Mouse (Mus musculus): ENCODE measurements around the gene Syn3. TPM values are rescaled to one million over a fixed set of nuclear protein-coding genes. Genes with fewer than 3 reads are reported as not detected.

The Syn3 gene
- polyA plus RNA-seq, 1 experiment from 2014 or later: 3.7 TPM

- ATAC-seq (replicated peaks; ENCODE audit: low FRiP score, low TSS enrichment, low read depth): no peak
These were observed 198.9 kb downstream of the Syn3 start for GRCm38 (mm10) chr10:86299795-86300194.

GRCm38 (mm10) chr10:86298326-86298725 is 200.4 kb downstream of the Syn3 start:
- peaks cover 22% of the 10 kb centered on the region for H3K4me1 ChIP-seq (replicated peaks; ENCODE audit: control insufficient read depth, insufficient read depth, low read length)
- no peaks in the 10 kb centered on the region for H3K9me3 ChIP-seq (ENCODE audit: control insufficient read depth, low read length)
- ATAC-seq (replicated peaks; ENCODE audit: low FRiP score, low TSS enrichment, low read depth): no peak
- H3K4me2 ChIP-seq (ENCODE audit: low read length): no peak overlapping the region
- 81% methylated on average over 6 of the region's 6 CpGs for WGBS
- no peak overlapping the region for H3K9ac ChIP-seq (ENCODE audit: low read length)
- no peaks in the 10 kb centered on the region for H3K36me3 ChIP-seq (ENCODE audit: control insufficient read depth, insufficient read depth, low read length)
- H3K4me3 ChIP-seq (ENCODE audit: low read depth, low read length): no peak overlapping the region
- no peak for DNase-seq (ENCODE audit: low spot score)
- 0 out of 2 replicates have a peak, but pooled peaks cover 4% of the 10 kb centered on the region for H3K27me3 ChIP-seq (replicated peaks; ENCODE audit: control insufficient read depth, insufficient read depth, low read length)
- no peak overlapping the region for H3K27ac ChIP-seq (ENCODE audit: low read depth)

More at GRCm38 (mm10) chr10:86299795-86300194, 198.9 kb downstream of the Syn3 start:
- no peak overlapping the region for H3K9ac ChIP-seq (ENCODE audit: low read length)
- H3K27ac ChIP-seq (ENCODE audit: low read depth): no peak overlapping the region
- no peaks in the 10 kb centered on the region for H3K36me3 ChIP-seq (ENCODE audit: control insufficient read depth, insufficient read depth, low read length)
- H3K27me3 ChIP-seq (replicated peaks; ENCODE audit: control insufficient read depth, insufficient read depth, low read length): 0 out of 2 replicates have a peak, but pooled peaks cover 4% of the 10 kb centered on the region
- 38% methylated on average over 6 of the region's 6 CpGs for WGBS
- H3K9me3 ChIP-seq (ENCODE audit: control insufficient read depth, low read length): no peaks in the 10 kb centered on the region
- peak overlapping the region; percentile 93 for H3K4me2 ChIP-seq (ENCODE audit: low read length)
- no peak for DNase-seq (ENCODE audit: low spot score)
- H3K4me1 ChIP-seq (replicated peaks; ENCODE audit: control insufficient read depth, insufficient read depth, low read length): peaks cover 28% of the 10 kb centered on the region
- peak overlapping the region; percentile 78; the same call in 1 of the 2 replicates for H3K4me3 ChIP-seq (ENCODE audit: low read depth, low read length)

DNA sequence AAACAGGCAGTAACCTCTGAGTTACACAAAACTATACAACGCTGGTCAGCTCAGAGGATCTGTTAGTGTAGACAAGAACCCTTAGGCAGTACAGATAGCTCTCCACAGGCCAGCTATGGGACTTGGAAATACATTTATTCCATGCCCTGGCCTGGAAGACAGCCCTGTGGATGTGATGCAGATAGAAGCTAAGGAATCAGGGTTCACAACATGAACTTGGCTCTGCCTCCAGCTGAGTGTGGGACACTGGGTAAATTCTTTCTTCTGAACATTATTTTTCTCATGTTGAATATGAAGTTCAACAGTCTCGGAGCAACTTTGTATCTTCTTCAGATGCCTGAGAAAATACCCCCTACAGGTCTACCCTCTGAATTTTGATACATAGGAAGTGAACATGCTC is 201.4 kb downstream of the Syn3 start:
- no peak overlapping the region for H3K4me3 ChIP-seq (ENCODE audit: low read depth, low read length)
- no peaks in the 10 kb centered on the region for H3K9me3 ChIP-seq (ENCODE audit: control insufficient read depth, low read length)
- no peak overlapping the region for H3K27ac ChIP-seq (ENCODE audit: low read depth)
- no peak overlapping the region for H3K4me2 ChIP-seq (ENCODE audit: low read length)
- ATAC-seq (replicated peaks; ENCODE audit: low FRiP score, low TSS enrichment, low read depth) (no peak), DNase-seq (ENCODE audit: low spot score) (no peak)
- H3K9ac ChIP-seq (ENCODE audit: low read length): no peak overlapping the region
- 89% methylated on average over 2 of the region's 2 CpGs for WGBS
- H3K4me1 ChIP-seq (replicated peaks; ENCODE audit: control insufficient read depth, insufficient read depth, low read length): peaks cover 16% of the 10 kb centered on the region; the same call in 1 of the 2 replicates
- H3K36me3 ChIP-seq (ENCODE audit: control insufficient read depth, insufficient read depth, low read length): no peaks in the 10 kb centered on the region
- H3K27me3 ChIP-seq (replicated peaks; ENCODE audit: control insufficient read depth, insufficient read depth, low read length): 0 out of 2 replicates have a peak, but pooled peaks cover 4% of the 10 kb centered on the region

DNA sequence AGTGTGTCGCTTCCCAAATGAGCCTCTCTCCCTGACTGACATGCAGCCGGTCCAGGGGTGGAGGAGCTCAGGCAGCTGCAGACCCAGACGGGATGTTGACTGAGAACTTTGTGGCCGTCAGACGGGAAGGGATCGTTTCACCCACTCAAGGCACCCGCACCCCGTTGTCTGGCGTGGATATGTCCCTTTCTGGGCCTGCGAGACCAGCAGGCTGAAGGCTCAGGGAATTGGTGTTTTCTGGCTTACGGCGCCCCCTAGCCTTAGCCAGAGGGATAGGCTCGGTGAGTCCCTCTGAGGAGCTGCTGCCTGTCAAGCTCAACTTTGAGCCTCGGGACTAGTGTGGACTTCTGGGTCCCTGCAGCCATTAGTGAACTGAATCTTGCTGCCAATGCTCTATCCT is 202.6 kb downstream of the Syn3 start:
- H3K27me3 ChIP-seq (replicated peaks; ENCODE audit: control insufficient read depth, insufficient read depth, low read length): 0 out of 2 replicates have a peak, but pooled peaks cover 4% of the 10 kb centered on the region
- no peak overlapping the region for H3K9ac ChIP-seq (ENCODE audit: low read length)
- no peak for ATAC-seq (replicated peaks; ENCODE audit: low FRiP score, low TSS enrichment, low read depth)
- DNase-seq (ENCODE audit: low spot score): peak; percentile 88
- no peaks in the 10 kb centered on the region for H3K36me3 ChIP-seq (ENCODE audit: control insufficient read depth, insufficient read depth, low read length)
- H3K4me1 ChIP-seq (replicated peaks; ENCODE audit: control insufficient read depth, insufficient read depth, low read length): peaks cover 7% of the 10 kb centered on the region; the same call in 1 of the 2 replicates
- H3K4me2 ChIP-seq (ENCODE audit: low read length): peak overlapping the region; percentile 35
- no peak overlapping the region for H3K27ac ChIP-seq (ENCODE audit: low read depth)
- no peak overlapping the region for H3K4me3 ChIP-seq (ENCODE audit: low read depth, low read length)
- no peaks in the 10 kb centered on the region for H3K9me3 ChIP-seq (ENCODE audit: control insufficient read depth, low read length)
- WGBS: 3% methylated on average over 14 of the region's 14 CpGs

- H3K4me2 ChIP-seq (ENCODE audit: low read length): peak overlapping the region; percentile 35
- no peak overlapping the region for H3K9ac ChIP-seq (ENCODE audit: low read length)
- ATAC-seq (replicated peaks; ENCODE audit: low FRiP score, low TSS enrichment, low read depth): no peak
- H3K27me3 ChIP-seq (replicated peaks; ENCODE audit: control insufficient read depth, insufficient read depth, low read length): 0 out of 2 replicates have a peak, but pooled peaks cover 4% of the 10 kb centered on the region
- no peak overlapping the region for H3K27ac ChIP-seq (ENCODE audit: low read depth)
- 0 out of 2 replicates have a peak, but pooled peaks cover 7% of the 10 kb centered on the region for H3K4me1 ChIP-seq (replicated peaks; ENCODE audit: control insufficient read depth, insufficient read depth, low read length)
- H3K4me3 ChIP-seq (ENCODE audit: low read depth, low read length): no peak overlapping the region
- H3K36me3 ChIP-seq (ENCODE audit: control insufficient read depth, insufficient read depth, low read length): no peaks in the 10 kb centered on the region
- 31% methylated on average over 13 of the region's 13 CpGs for WGBS
- H3K9me3 ChIP-seq (ENCODE audit: control insufficient read depth, low read length): no peaks in the 10 kb centered on the region
- DNase-seq (ENCODE audit: low spot score): no peak
These were observed 203.1 kb downstream of the Syn3 start for GRCm38 (mm10) chr10:86295454-86296098.

DNA sequence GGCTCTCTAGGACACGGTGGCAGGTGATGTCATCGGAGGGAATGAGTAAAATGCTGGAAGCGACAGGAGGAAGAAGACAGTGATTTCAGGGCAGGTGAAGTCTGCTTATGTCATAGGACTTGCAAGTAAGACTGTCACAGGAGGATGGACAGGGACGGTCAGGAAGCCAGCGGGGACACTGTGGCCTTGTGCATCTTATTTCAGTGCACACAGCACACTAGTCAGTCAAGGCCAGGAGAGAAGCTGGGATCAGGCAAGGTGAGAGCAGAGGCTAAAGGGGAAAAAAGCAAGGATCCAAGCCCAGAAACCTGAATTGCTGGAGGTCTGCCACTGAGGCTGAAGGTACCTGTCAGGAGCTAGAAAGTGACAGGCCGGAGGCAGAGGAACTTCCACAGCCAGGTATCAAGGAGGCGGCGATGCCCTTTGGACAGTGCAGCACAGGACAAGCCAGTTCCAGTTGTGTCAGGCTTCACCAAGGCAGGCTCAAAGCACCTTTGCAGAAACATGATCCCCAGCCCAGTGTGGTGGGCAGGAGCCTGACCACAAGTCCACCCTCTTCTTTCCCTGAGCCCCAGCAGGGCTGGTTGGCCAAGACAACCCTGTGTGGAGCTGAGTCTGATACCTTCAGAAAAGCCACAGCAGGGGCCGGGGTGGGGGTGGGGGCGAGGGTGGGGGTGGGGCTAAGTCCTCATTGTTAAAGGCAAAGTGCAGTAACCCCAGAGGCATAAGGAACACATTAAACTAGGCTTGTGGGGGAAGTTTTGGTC is 203.9 kb downstream of the Syn3 start:
- 0 out of 2 replicates have a peak, but pooled peaks cover 4% of the 10 kb centered on the region for H3K27me3 ChIP-seq (replicated peaks; ENCODE audit: control insufficient read depth, insufficient read depth, low read length)
- ATAC-seq (replicated peaks; ENCODE audit: low FRiP score, low TSS enrichment, low read depth) (no peak), DNase-seq (ENCODE audit: low spot score) (no peak)
- no peaks in the 10 kb centered on the region for H3K9me3 ChIP-seq (ENCODE audit: control insufficient read depth, low read length)
- 0 out of 2 replicates have a peak, but pooled peaks cover 5% of the 10 kb centered on the region for H3K4me1 ChIP-seq (replicated peaks; ENCODE audit: control insufficient read depth, insufficient read depth, low read length)
- H3K4me2 ChIP-seq (ENCODE audit: low read length): no peak overlapping the region
- no peak overlapping the region for H3K9ac ChIP-seq (ENCODE audit: low read length)
- no peak overlapping the region for H3K27ac ChIP-seq (ENCODE audit: low read depth)
- H3K36me3 ChIP-seq (ENCODE audit: control insufficient read depth, insufficient read depth, low read length): no peaks in the 10 kb centered on the region
- no peak overlapping the region for H3K4me3 ChIP-seq (ENCODE audit: low read depth, low read length)
- 67% methylated on average over 10 of the region's 10 CpGs for WGBS

- Histone ChIP-seq H3K36me3 (ENCODE audit: control insufficient read depth, insufficient read depth, low read length) (no peaks in the 10 kb centered on the region), H3K9me3 (ENCODE audit: control insufficient read depth, low read length) (no peaks in the 10 kb centered on the region), H3K9ac (ENCODE audit: low read length) (no peak overlapping the region), H3K4me3 (ENCODE audit: low read depth, low read length) (no peak overlapping the region), H3K4me2 (ENCODE audit: low read length) (no peak overlapping the region), H3K4me1 (replicated peaks; ENCODE audit: control insufficient read depth, insufficient read depth, low read length) (0 out of 2 replicates have a peak, but pooled peaks cover 5% of the 10 kb centered on the region), H3K27ac (ENCODE audit: low read depth) (no peak overlapping the region), H3K27me3 (replicated peaks; ENCODE audit: control insufficient read depth, insufficient read depth, low read length) (0 out of 2 replicates have a peak, but pooled peaks cover 4% of the 10 kb centered on the region)
- DNase-seq (ENCODE audit: low spot score): no peak
- no peak for ATAC-seq (replicated peaks; ENCODE audit: low FRiP score, low TSS enrichment, low read depth)
- 77% methylated on average over 1 of the region's 1 CpGs for WGBS
These were observed 204.8 kb downstream of the Syn3 start for GRCm38 (mm10) chr10:86293880-86294279.

- Histone ChIP-seq H3K4me1 (replicated peaks; ENCODE audit: control insufficient read depth, insufficient read depth, low read length) (no peaks in the 10 kb centered on the region), H3K4me2 (ENCODE audit: low read length) (no peak overlapping the region), H3K36me3 (ENCODE audit: control insufficient read depth, insufficient read depth, low read length) (no peaks in the 10 kb centered on the region), H3K27ac (ENCODE audit: low read depth) (no peak overlapping the region), H3K27me3 (replicated peaks; ENCODE audit: control insufficient read depth, insufficient read depth, low read length) (no peaks in the 10 kb centered on the region), H3K9ac (ENCODE audit: low read length) (no peak overlapping the region), H3K4me3 (ENCODE audit: low read depth, low read length) (no peak overlapping the region), H3K9me3 (ENCODE audit: control insufficient read depth, low read length) (no peaks in the 10 kb centered on the region)
- DNase-seq (ENCODE audit: low spot score): no peak
- no peak for ATAC-seq (replicated peaks; ENCODE audit: low FRiP score, low TSS enrichment, low read depth)
- WGBS: 61% methylated on average over 8 of the region's 8 CpGs
These were observed 208.5 kb downstream of the Syn3 start for GRCm38 (mm10) chr10:86290109-86290771.
